Mouse (Mus musculus) frontal cortex, adult (tissue): Measurements from ENCODE around the gene Bpgm.

Source experiments
- ATAC-seq: cut with Nextera tagmentation; 2 replicates; pipeline ENCODE4 v1.9.2; 2017; ENCODE audit warnings: mild to moderate bottlenecking, moderate library complexity, mixed read lengths; ENCODE audit not compliant: low TSS enrichment

Gene Bpgm

GRCm38 (mm10) chr6:34486071-34486626, 10.1 kb downstream of the Bpgm start:
- peak; percentile 73 for ATAC-seq

GRCm38 (mm10) chr6:34493327-34494095, 17.5 kb downstream of the Bpgm start:
- ATAC-seq, result peak; percentile 71

- no peak for ATAC-seq
These were observed 19.1 kb downstream of the Bpgm start for GRCm38 (mm10) chr6:34495140-34495551.

GRCm38 (mm10) chr6:34497991-34498625, 22.1 kb downstream of the Bpgm start:
- no peak for ATAC-seq

- ATAC-seq, result no peak
These were observed 26.3 kb downstream of the Bpgm start for GRCm38 (mm10) chr6:34502291-34502690.

- ATAC-seq, result peak; percentile 80
These were observed 29.9 kb downstream of the Bpgm start for GRCm38 (mm10) chr6:34505957-34506356.

GRCm38 (mm10) chr6:34507581-34507980, 31.6 kb downstream of the Bpgm start:
- no peak for ATAC-seq

- no peak for ATAC-seq
These were observed 32.0 kb downstream of the Bpgm start for GRCm38 (mm10) chr6:34508016-34508415.

- ATAC-seq, result no peak
These were observed 34.3 kb downstream of the Bpgm start for GRCm38 (mm10) chr6:34510277-34510676.

GRCm38 (mm10) chr6:34511410-34511809, 35.4 kb downstream of the Bpgm start:
- peak; percentile 82 for ATAC-seq

- ATAC-seq, result no peak
These were observed 36.7 kb downstream of the Bpgm start for GRCm38 (mm10) chr6:34512741-34513140.

- peak; percentile 74 for ATAC-seq
These were observed 38.6 kb downstream of the Bpgm start for GRCm38 (mm10) chr6:34514655-34515054.

GRCm38 (mm10) chr6:34515098-34515782, 39.2 kb downstream of the Bpgm start:
- 0 out of 2 replicates have a peak, but pooled peaks have one; percentile 25 for ATAC-seq

GRCm38 (mm10) chr6:34515783-34516099, 39.7 kb downstream of the Bpgm start:
- no peak for ATAC-seq

- ATAC-seq, result no peak
These were observed 41.7 kb downstream of the Bpgm start for GRCm38 (mm10) chr6:34517750-34518149.

- ATAC-seq, result no peak
These were observed 43.1 kb downstream of the Bpgm start for GRCm38 (mm10) chr6:34519087-34519486.

- ATAC-seq, result no peak
These were observed 44.5 kb downstream of the Bpgm start for GRCm38 (mm10) chr6:34520491-34520890.

GRCm38 (mm10) chr6:34520912-34521311, 44.9 kb downstream of the Bpgm start:
- no peak for ATAC-seq

- ATAC-seq, result no peak
These were observed 47.5 kb downstream of the Bpgm start for GRCm38 (mm10) chr6:34523476-34523875.

GRCm38 (mm10) chr6:34525499-34525924, 49.5 kb downstream of the Bpgm start:
- no peak for ATAC-seq

GRCm38 (mm10) chr6:34525927-34526326, 49.9 kb downstream of the Bpgm start:
- no peak for ATAC-seq

GRCm38 (mm10) chr6:34526389-34526788, 50.4 kb downstream of the Bpgm start:
- ATAC-seq, result no peak

- no peak for ATAC-seq
These were observed 52.1 kb downstream of the Bpgm start for GRCm38 (mm10) chr6:34528131-34528530.
